Mouse (Mus musculus) midbrain, postnatal 0 days (tissue): ENCODE measurements around the gene Enah. TPM values are rescaled to one million over a fixed set of nuclear protein-coding genes. Genes with fewer than 3 reads are reported as not detected.

Experiments
- ATAC-seq: fragments of 200-750 bp; cut with Nextera tagmentation; 2 replicates; pipeline ENCODE4 v1.8.0; 2017; ENCODE audit warnings: moderate number of reproducible peaks, mild to moderate bottlenecking, moderate TSS enrichment, moderate library complexity; ENCODE audit not compliant: low FRiP score
- DNase-seq: peaks from one replicate; pipeline ENCODE4 v3.0.0-alpha.2; 2015; ENCODE audit warnings: low spot score
- H3K27ac ChIP-seq: fragments of 300-500 bp; sonication (generic); 2 replicates; pipeline ENCODE4 v1.5.1; 2014; ENCODE audit warnings: low read depth, mild to moderate bottlenecking, low read length, mixed read lengths
- H3K27me3 ChIP-seq: fragments of 300-500 bp; sonication (generic); 2 replicates; pipeline ENCODE4 v1.6.1; 2014; ENCODE audit warnings: low read length, control low read depth, mixed read lengths; ENCODE audit not compliant: insufficient read depth
- H3K36me3 ChIP-seq: fragments of 300-500 bp; sonication (generic); 2 replicates; pipeline ENCODE4 v1.6.1; 2014; ENCODE audit warnings: low read length, control low read depth, mixed read lengths; ENCODE audit not compliant: insufficient read depth
- H3K4me1 ChIP-seq: fragments of 300-500 bp; sonication (generic); 2 replicates; pipeline ENCODE4 v1.6.1; 2014; ENCODE audit warnings: mild to moderate bottlenecking, control low read depth, antibody characterized with exemption, low read length, mixed read lengths; ENCODE audit not compliant: insufficient read depth
- H3K4me2 ChIP-seq: fragments of 300-500 bp; sonication (generic); 2 replicates; pipeline ENCODE4 v1.6.1; 2014; ENCODE audit warnings: low read depth, mild to moderate bottlenecking, low read length, mixed read lengths; ENCODE audit not compliant: poor library complexity, severe bottlenecking
- H3K4me3 ChIP-seq: fragments of 300-500 bp; sonication (generic); 2 replicates; pipeline ENCODE4 v1.5.1; 2014; ENCODE audit warnings: low read depth, mild to moderate bottlenecking, low read length, moderate library complexity
- H3K9ac ChIP-seq: fragments of 300-500 bp; sonication (generic); replicated peaks from 2 replicates; pipeline ENCODE4 v1.6.1; 2014; ENCODE audit warnings: mild to moderate bottlenecking, low read length, moderate library complexity, mixed read lengths; ENCODE audit not compliant: poor library complexity, severe bottlenecking
- H3K9me3 ChIP-seq: fragments of 300-500 bp; sonication (generic); 2 replicates; pipeline ENCODE4 v1.6.1; 2016; ENCODE audit warnings: low read length, control low read depth
- CTCF ChIP-seq: IDR thresholded peaks from 2 replicates; pipeline ENCODE4 v1.5.1; 2016; ENCODE audit warnings: antibody characterized with exemption, mild to moderate bottlenecking
- WGBS: fragments of 180-500 bp; shearing (Covaris S2); extraction: QIAGEN DNeasy Blood & Tissue Kit; methylation state at CpG from one replicate; pipeline ENCODE4 v1.1.7; 2014; 5-methylcytosine and 5-hydroxymethylcytosine counted together
- polyA plus RNA-seq: library from polyadenylated mRNA; unstranded; fragments of >200 nt; fragmentation: Nextera tagmentation; extraction: Ambion mirVana; gene quantifications from 2 replicates; pipeline ENCODE4 v1.2.1, GENCODE M21; 2015
- total RNA-seq: library from RNA; depleted of rRNA; stranded (reverse); fragments of >200 nt; gene quantifications from 2 replicates; pipeline ENCODE4 v1.2.3, GENCODE M21; 2014

Gene Enah
- total and polyA plus RNA-seq, 2 experiments from 2014 or later: 23.0 to 78.0 TPM

GRCm38 (mm10) chr1:181963827-181964226 is 56.0 kb downstream of the Enah start:
- no peak overlapping the region for H3K9ac ChIP-seq
- H3K4me2 ChIP-seq: no peak overlapping the region
- H3K36me3 ChIP-seq: no peaks in the 10 kb centered on the region
- TF ChIP-seq CTCF: no peak
- ATAC-seq: no peak
- no peaks in the 10 kb centered on the region for H3K4me1 ChIP-seq
- 79% methylated on average over 3 of the region's 3 CpGs for WGBS
- H3K27me3 ChIP-seq: no peaks in the 10 kb centered on the region
- H3K4me3 ChIP-seq: no peak overlapping the region
- H3K9me3 ChIP-seq: no peaks in the 10 kb centered on the region
- DNase-seq: no peak
- H3K27ac ChIP-seq: no peak overlapping the region

DNA sequence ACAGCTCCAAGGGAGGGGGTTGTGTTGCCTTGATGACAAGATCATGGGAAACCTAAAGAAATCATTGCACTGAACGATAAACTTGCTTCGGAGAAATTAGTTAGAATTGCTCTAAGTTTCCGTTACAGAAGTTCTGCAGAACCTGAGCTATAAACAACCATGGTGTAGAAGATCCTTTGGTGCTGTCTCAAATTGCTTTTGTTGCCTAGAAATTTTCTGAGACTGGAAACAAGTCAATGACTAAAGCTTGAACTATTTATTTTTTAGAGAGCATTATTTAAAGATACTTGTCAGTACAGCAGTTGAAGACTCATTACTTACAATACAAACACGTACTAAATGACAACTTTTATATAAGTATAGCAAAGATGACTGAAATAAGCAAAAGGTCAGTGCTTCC is 56.4 kb downstream of the Enah start:
- Histone ChIP-seq H3K36me3 (no peaks in the 10 kb centered on the region), H3K4me1 (no peaks in the 10 kb centered on the region), H3K27me3 (no peaks in the 10 kb centered on the region), H3K9me3 (no peaks in the 10 kb centered on the region), H3K4me2 (no peak overlapping the region), H3K4me3 (no peak overlapping the region), H3K27ac (no peak overlapping the region), H3K9ac (no peak overlapping the region)
- ATAC-seq: no peak
- 96% methylated on average over 4 of the region's 4 CpGs for WGBS
- DNase-seq: no peak
- TF ChIP-seq CTCF: no peak

DNA sequence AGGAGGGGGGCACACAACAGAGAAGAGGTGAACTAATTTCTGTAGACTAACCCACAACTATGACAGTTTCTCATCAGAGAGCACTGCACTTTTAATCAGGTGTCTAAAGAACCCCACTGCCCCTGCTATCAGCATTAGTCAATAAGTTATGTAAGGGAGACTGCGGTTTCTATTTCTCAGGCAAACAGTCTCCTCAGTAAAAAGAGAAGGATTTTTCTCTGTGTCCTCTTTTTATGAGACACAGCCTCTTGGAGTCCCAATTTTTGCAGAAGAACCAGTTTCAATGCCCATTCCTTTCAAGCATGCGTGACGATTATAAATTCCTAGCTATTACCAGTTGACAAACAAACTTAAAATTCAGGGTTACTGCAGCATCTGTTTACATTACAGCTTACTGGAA is 59.4 kb downstream of the Enah start:
- no peaks in the 10 kb centered on the region for H3K4me1 ChIP-seq
- H3K36me3 ChIP-seq: no peaks in the 10 kb centered on the region; the same call in 1 of the 2 replicates
- no peak for ATAC-seq
- no peak overlapping the region for H3K9ac ChIP-seq
- TF ChIP-seq CTCF: no peak
- no peak overlapping the region for H3K4me3 ChIP-seq
- no peak overlapping the region for H3K4me2 ChIP-seq
- H3K27ac ChIP-seq: no peak overlapping the region
- DNase-seq: no peak
- no peaks in the 10 kb centered on the region for H3K27me3 ChIP-seq
- WGBS: 83% methylated on average over 3 of the region's 3 CpGs
- no peaks in the 10 kb centered on the region for H3K9me3 ChIP-seq

DNA sequence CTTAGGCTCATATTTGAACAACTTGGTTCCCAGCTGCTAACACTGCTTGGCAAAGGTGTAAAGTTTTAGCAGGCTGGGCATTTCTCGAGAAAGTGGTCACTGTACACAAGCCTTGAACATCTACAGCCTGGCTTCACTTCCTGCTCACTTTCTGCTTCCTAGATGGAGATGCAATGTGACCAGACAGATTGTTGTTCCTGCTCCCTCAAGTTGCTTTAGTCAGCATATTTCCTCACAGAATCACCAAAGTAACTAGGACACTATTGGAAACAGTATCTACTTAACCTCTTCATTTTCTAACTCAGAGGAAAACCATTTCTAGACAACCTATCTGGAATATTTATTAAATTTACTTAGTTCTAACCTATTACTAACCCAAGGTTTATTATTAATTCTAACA is 61.4 kb downstream of the Enah start:
- ATAC-seq (no peak), DNase-seq (no peak)
- no peak for TF ChIP-seq CTCF
- Histone ChIP-seq H3K27ac (no peak overlapping the region), H3K4me3 (no peak overlapping the region), H3K9ac (no peak overlapping the region), H3K36me3 (no peaks in the 10 kb centered on the region; the same call in 1 of the 2 replicates), H3K4me1 (no peaks in the 10 kb centered on the region), H3K4me2 (no peak overlapping the region), H3K27me3 (no peaks in the 10 kb centered on the region), H3K9me3 (no peaks in the 10 kb centered on the region)
- 92% methylated on average over 1 of the region's 1 CpGs for WGBS

- WGBS: 99% methylated on average over 2 of the region's 2 CpGs
- no peak for DNase-seq
Measured at GRCm38 (mm10) chr1:181957736-181958135, 62.1 kb downstream of the Enah start.

GRCm38 (mm10) chr1:181953547-181953946 is 66.2 kb downstream of the Enah start:
- DNase-seq (no peak), ATAC-seq (no peak)
- Histone ChIP-seq H3K4me3 (no peak overlapping the region), H3K9me3 (no peaks in the 10 kb centered on the region), H3K4me2 (no peak overlapping the region), H3K27ac (no peak overlapping the region), H3K27me3 (no peaks in the 10 kb centered on the region), H3K4me1 (no peaks in the 10 kb centered on the region), H3K36me3 (no peaks in the 10 kb centered on the region; the same call in 1 of the 2 replicates), H3K9ac (no peak overlapping the region)
- TF ChIP-seq CTCF: no peak

More at GRCm38 (mm10) chr1:181957736-181958135, 62.1 kb downstream of the Enah start:
- no peak overlapping the region for H3K4me3 ChIP-seq
- no peak for TF ChIP-seq CTCF
- H3K36me3 ChIP-seq: no peaks in the 10 kb centered on the region; the same call in 1 of the 2 replicates
- no peak overlapping the region for H3K9ac ChIP-seq
- no peaks in the 10 kb centered on the region for H3K4me1 ChIP-seq
- no peak for ATAC-seq
- H3K9me3 ChIP-seq: no peaks in the 10 kb centered on the region
- H3K4me2 ChIP-seq: no peak overlapping the region
- H3K27ac ChIP-seq: no peak overlapping the region
- no peaks in the 10 kb centered on the region for H3K27me3 ChIP-seq
